Mouse (Mus musculus) layer of hippocampus, adult 2 months (tissue): ENCODE measurements around the gene Serhl. TPM values are rescaled to one million over a fixed set of nuclear protein-coding genes. Genes with fewer than 3 reads are reported as not detected.
A peak's percentile ranks its signal among the peaks of the same experiment; 100 is the strongest.

Experiments
- DNase-seq, 2 experiments: peaks; one replicate each; pipeline ENCODE4 v3.0.0; 2022; ENCODE audit warnings: low spot score in 2 of 2
- H3K27ac ChIP-seq: fragments of 200-600 bp; 2 replicates; pipeline ENCODE4 v1.8.1; 2022
- H3K4me3 ChIP-seq: fragments of 200-600 bp; 2 replicates; pipeline ENCODE4 v1.8.1; 2022; ENCODE audit warnings: mild to moderate bottlenecking
- CTCF ChIP-seq: fragments of 200-600 bp; conservative IDR thresholded peaks from 2 replicates; pipeline ENCODE4 v1.8.1; 2022; ENCODE audit warnings: antibody characterized with exemption, mild to moderate bottlenecking, moderate library complexity
- total RNA-seq, 2 experiments: library from RNA; stranded (reverse); gene quantifications; 2 replicates each; pipeline ENCODE4 v1.2.3; 2021

Gene Serhl
- total RNA-seq, 2 experiments from 2014 or later, result 7.1 to 11.8 TPM

DNA sequence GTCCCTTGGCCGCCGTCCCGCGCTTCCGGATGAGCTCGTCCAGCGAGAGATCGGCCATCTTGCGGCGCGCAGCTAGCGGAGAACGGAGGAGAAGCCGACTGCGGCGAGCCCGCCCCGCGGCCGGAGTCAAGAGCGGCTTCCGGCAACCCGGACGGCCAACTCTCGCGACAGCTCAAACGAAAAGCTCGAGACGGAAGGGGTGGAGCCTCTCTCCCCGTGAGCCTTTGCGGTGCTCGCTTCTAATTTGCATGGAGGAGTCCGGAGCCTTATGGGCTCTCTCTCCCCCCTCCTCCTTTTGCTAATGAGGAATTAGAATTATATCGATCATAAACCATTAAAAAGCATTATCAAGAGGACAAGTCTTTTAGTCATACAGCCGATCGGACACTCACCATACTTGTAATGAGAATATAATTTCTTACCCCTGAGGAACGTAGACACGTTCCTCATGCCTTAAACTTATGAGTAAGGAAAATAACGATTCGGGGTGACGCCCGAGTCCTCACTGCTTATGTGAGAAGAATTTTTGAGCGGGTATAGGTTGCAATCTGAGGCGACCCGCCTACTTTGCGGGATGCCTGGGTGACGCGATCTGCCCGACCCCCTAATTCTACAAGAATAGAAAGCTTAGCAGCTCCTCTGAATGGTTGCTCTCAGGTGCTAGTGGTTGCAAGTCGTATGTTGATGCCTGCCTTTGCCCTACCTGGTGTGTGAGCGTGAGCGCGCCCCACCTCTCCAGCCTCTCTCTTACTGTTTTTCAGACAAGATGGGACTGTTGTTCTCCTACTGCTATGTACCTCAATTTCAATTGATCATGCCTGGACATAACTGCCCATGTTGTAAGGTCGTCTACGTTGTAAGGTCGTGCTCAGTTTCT is 60.1 kb downstream of the Serhl start, which contains the start of gene Poldip3:
Gene Poldip3 (minus strand): TSS at position 189 of the 877 bp plus-strand sequence.
- DNase-seq, result peak; percentile 96 to 98
- no peak; the same call in 1 of the 2 replicates for TF ChIP-seq CTCF
- peak within 1 kb of the TSS; percentile 100 for H3K27ac ChIP-seq
- H3K4me3 ChIP-seq, result peak within 1 kb of the TSS; percentile 97

- no peak for DNase-seq
- peak overlapping the region; percentile 100 for H3K27ac ChIP-seq
- TF ChIP-seq CTCF, result no peak
These were observed 60.8 kb downstream of the Serhl start for GRCm38 (mm10) chr15:83150073-83150442.

GRCm38 (mm10) chr15:83150694-83151093 is 61.4 kb downstream of the Serhl start:
- DNase-seq, result no peak
- Histone ChIP-seq H3K27ac (peak overlapping the region; percentile 32; the same call in 1 of the 2 replicates), H3K4me3 (no peak overlapping the region)
- no peak for TF ChIP-seq CTCF

More at GRCm38 (mm10) chr15:83150073-83150442, 60.8 kb downstream of the Serhl start:
- H3K4me3 ChIP-seq, result peak overlapping the region; percentile 97

GRCm38 (mm10) chr15:83154309-83154708 is 65.0 kb downstream of the Serhl start:
- Histone ChIP-seq H3K4me3 (no peak overlapping the region), H3K27ac (no peak overlapping the region)
- no peak for DNase-seq
- no peak for TF ChIP-seq CTCF

GRCm38 (mm10) chr15:83155672-83156419 is 66.5 kb downstream of the Serhl start:
- no peak for DNase-seq
- no peak overlapping the region for H3K4me3 ChIP-seq
- no peak for TF ChIP-seq CTCF
- no peak overlapping the region for H3K27ac ChIP-seq

DNA sequence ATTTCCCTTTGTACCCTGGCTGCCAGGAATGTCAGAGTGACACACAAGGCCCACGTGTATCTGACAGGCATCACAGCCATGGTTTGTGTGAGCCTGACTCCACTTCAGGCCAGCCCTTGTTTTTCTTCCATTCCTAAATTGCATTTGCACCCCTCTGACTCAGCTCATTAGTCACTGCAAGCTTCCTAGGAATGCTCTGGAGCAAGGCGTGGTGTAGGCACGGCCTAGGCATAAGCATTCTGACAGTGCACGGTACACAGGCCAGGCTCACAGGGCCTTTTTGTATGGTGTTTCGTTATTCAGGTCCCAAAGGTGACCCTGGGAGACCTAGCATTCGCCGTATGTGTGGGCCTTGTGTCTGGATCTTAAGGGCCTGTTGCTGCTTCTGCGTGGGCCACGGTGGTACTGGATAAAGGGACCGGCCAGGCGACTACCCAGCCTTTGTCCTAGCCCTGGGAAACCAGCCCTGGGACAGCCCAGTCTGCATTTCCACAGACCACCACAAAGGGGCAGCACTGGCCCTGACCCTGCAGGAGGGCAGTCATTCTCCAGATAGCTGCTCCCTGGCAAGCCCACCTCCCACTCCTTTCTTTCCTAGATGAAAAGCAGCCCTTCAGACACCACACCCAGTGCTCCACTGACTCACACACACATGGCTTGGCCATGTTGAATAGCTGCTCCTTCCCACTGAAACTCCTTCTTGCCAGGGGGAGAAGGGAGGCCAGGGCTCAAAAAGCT is 67.8 kb downstream of the Serhl start:
- Histone ChIP-seq H3K4me3 (no peak overlapping the region), H3K27ac (0 out of 2 replicates have a peak overlapping the region, but pooled peaks have one; percentile 14)
- peak; percentile 83 for TF ChIP-seq CTCF
- DNase-seq, result peak in 1 of 2 experiments; percentile 51

- DNase-seq, result no peak
- no peak for TF ChIP-seq CTCF
- Histone ChIP-seq H3K27ac (no peak overlapping the region), H3K4me3 (no peak overlapping the region)
These were observed 68.4 kb downstream of the Serhl start for GRCm38 (mm10) chr15:83157667-83158064.

- no peak overlapping the region for H3K27ac ChIP-seq
- no peak overlapping the region for H3K4me3 ChIP-seq
- DNase-seq, result no peak
- 0 out of 2 replicates have a peak, but pooled peaks have one; percentile 22 for TF ChIP-seq CTCF
These were observed 69.4 kb downstream of the Serhl start for GRCm38 (mm10) chr15:83158587-83159160.

- H3K4me3 ChIP-seq, result no peak overlapping the region
- DNase-seq, result no peak
- TF ChIP-seq CTCF, result no peak
- no peak overlapping the region for H3K27ac ChIP-seq
These were observed 70.5 kb downstream of the Serhl start for GRCm38 (mm10) chr15:83159823-83160222.

- Histone ChIP-seq H3K27ac (no peak overlapping the region), H3K4me3 (no peak overlapping the region)
- DNase-seq, result no peak
- no peak for TF ChIP-seq CTCF
These were observed 71.3 kb downstream of the Serhl start for GRCm38 (mm10) chr15:83160561-83160960.

DNA sequence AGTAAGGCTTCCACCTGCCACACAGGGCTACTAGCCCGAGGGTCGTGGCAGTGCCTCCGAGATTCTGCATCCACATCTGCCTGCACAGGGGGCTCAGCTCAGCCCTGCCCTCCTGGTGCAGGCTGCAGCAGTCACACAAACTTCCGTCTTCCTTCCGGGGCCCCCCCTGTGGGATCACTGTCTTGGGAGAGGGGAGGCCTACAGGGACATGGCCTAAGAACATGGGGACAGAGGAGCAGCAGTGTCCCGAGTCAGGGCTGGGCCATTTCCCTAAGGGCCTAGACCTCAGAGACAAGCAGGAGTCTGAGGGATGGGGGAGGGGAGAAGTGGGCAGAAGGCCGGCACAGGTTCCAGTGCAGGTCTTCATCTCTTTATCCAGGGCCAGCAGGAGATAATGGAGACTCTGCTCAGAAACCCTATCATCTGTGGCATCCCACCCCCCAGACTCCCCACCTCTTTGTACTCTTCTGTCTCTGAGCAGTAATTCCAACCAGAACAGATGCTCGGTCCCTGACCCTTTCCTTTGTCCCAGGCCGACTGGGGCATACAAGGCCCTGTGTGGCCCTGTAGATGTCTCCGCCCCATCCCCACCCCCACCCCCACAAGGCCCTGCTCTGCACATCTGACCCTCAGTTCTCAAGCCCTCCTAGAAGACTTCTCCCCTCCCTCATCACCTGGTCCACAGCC is 71.9 kb downstream of the Serhl start:
- DNase-seq, result no peak
- H3K4me3 ChIP-seq, result no peak overlapping the region
- no peak for TF ChIP-seq CTCF
- no peak overlapping the region for H3K27ac ChIP-seq

DNA sequence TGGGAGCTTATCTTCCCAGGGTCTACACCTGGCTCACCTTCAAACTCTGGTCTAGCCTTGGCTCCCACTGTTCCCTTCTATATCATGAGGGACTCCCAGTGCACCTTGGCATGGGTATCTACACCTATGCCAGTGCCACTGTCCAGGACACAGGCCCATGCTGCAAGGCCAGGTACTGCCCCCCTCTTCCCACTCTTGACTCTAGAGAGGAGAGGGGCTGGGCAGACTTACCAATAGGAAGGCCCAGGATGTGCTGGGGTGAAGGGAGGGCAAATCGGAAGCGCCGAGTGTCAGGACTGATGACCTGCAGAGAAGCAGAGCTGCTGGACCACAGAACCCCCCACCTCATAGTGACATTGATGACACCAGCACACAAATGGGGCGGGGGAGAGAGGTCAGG is 72.7 kb downstream of the Serhl start:
- Histone ChIP-seq H3K4me3 (no peak overlapping the region), H3K27ac (no peak overlapping the region)
- no peak for DNase-seq
- no peak for TF ChIP-seq CTCF
